Mouse (Mus musculus) neural tube, embryonic 11.5 days (tissue): ENCODE measurements around the gene Jmjd1c. TPM values are rescaled to one million over a fixed set of nuclear protein-coding genes. Genes with fewer than 3 reads are reported as not detected.

ENCODE experiments used
- ATAC-seq: fragments of 200-750 bp; cut with Nextera tagmentation; 2 replicates; pipeline ENCODE4 v1.8.0; 2017; ENCODE audit warnings: moderate number of reproducible peaks, mild to moderate bottlenecking, moderate TSS enrichment, moderate library complexity; ENCODE audit not compliant: insufficient read depth, low FRiP score, low TSS enrichment
- DNase-seq: peaks from one replicate; pipeline ENCODE4 v3.0.0-alpha.2; 2015; ENCODE audit warnings: low spot score
- H3K27ac ChIP-seq: fragments of 300-500 bp; sonication (generic); 2 replicates; pipeline ENCODE4 v1.5.1; 2014; ENCODE audit warnings: low read depth, mild to moderate bottlenecking, low read length
- H3K27me3 ChIP-seq: fragments of 300-500 bp; sonication (generic); 2 replicates; pipeline ENCODE4 v1.6.1; 2014; ENCODE audit warnings: mild to moderate bottlenecking, low read length, mixed read lengths; ENCODE audit not compliant: control insufficient read depth, insufficient read depth
- H3K36me3 ChIP-seq: fragments of 300-500 bp; sonication (generic); 2 replicates; pipeline ENCODE4 v1.6.1; 2014; ENCODE audit warnings: mild to moderate bottlenecking, low read length, moderate library complexity, mixed read lengths; ENCODE audit not compliant: control insufficient read depth, insufficient read depth
- H3K4me1 ChIP-seq: fragments of 300-500 bp; sonication (generic); 2 replicates; pipeline ENCODE4 v1.6.1; 2014; ENCODE audit warnings: low read length, mixed read lengths; ENCODE audit not compliant: control insufficient read depth, insufficient read depth
- H3K4me2 ChIP-seq: fragments of 300-500 bp; sonication (generic); 2 replicates; pipeline ENCODE4 v1.6.1; 2014; ENCODE audit warnings: low read depth, mild to moderate bottlenecking, moderate library complexity
- H3K4me3 ChIP-seq: fragments of 300-500 bp; sonication (generic); 2 replicates; pipeline ENCODE4 v1.5.1; 2014; ENCODE audit warnings: low read depth, low read length
- H3K9ac ChIP-seq: fragments of 300-500 bp; sonication (generic); 2 replicates; pipeline ENCODE4 v1.6.1; 2014; ENCODE audit warnings: mild to moderate bottlenecking, low read length
- H3K9me3 ChIP-seq: fragments of 300-500 bp; sonication (generic); 2 replicates; pipeline ENCODE4 v1.6.1; 2016; ENCODE audit warnings: low read length; ENCODE audit not compliant: control insufficient read depth
- WGBS: fragments of 180-500 bp; shearing (Covaris S2); extraction: QIAGEN DNeasy Blood & Tissue Kit; methylation state at CpG from one replicate; pipeline ENCODE4 v1.1.7; 2014; 5-methylcytosine and 5-hydroxymethylcytosine counted together
- polyA plus RNA-seq: library from polyadenylated mRNA; unstranded; fragments of >200 nt; fragmentation: Nextera tagmentation; extraction: Ambion mirVana; gene quantifications from 2 replicates; pipeline ENCODE4 v1.2.1, GENCODE M21; 2014

The Jmjd1c gene
- polyA plus RNA-seq, 1 experiment from 2014 or later: 47.6 TPM

GRCm38 (mm10) chr10:67287877-67288276 is 192.0 kb downstream of the Jmjd1c start:
- Histone ChIP-seq H3K27me3 (no peaks in the 10 kb centered on the region), H3K9ac (no peak overlapping the region), H3K4me2 (no peak overlapping the region), H3K36me3 (no peaks in the 10 kb centered on the region), H3K27ac (no peak overlapping the region), H3K4me3 (no peak overlapping the region), H3K4me1 (peaks cover 9% of the 10 kb centered on the region), H3K9me3 (no peaks in the 10 kb centered on the region)
- WGBS: 73% methylated on average over 3 of the region's 3 CpGs
- DNase-seq (no peak), ATAC-seq (no peak)

GRCm38 (mm10) chr10:67290622-67291021 is 194.7 kb downstream of the Jmjd1c start:
- H3K4me3 ChIP-seq: no peak overlapping the region
- H3K9ac ChIP-seq: no peak overlapping the region
- WGBS: 79% methylated on average over 4 of the region's 4 CpGs
- no peak overlapping the region for H3K4me2 ChIP-seq
- ATAC-seq (no peak), DNase-seq (no peak)
- no peak overlapping the region for H3K27ac ChIP-seq
- no peaks in the 10 kb centered on the region for H3K9me3 ChIP-seq
- H3K27me3 ChIP-seq: no peaks in the 10 kb centered on the region
- H3K36me3 ChIP-seq: no peaks in the 10 kb centered on the region
- peaks cover 1% of the 10 kb centered on the region for H3K4me1 ChIP-seq

- DNase-seq (no peak), ATAC-seq (no peak)
- WGBS: 67% methylated on average over 8 of the region's 8 CpGs
Observed at GRCm38 (mm10) chr10:67291087-67291486, 195.2 kb downstream of the Jmjd1c start.

GRCm38 (mm10) chr10:67295331-67295730 is 199.4 kb downstream of the Jmjd1c start:
- no peak for DNase-seq
- Histone ChIP-seq H3K4me1 (no peaks in the 10 kb centered on the region), H3K27me3 (no peaks in the 10 kb centered on the region), H3K9ac (no peak overlapping the region), H3K9me3 (no peaks in the 10 kb centered on the region), H3K27ac (no peak overlapping the region), H3K36me3 (no peaks in the 10 kb centered on the region), H3K4me2 (no peak overlapping the region), H3K4me3 (no peak overlapping the region)
- ATAC-seq: no peak
- 66% methylated on average over 5 of the region's 5 CpGs for whole genome bisulfite sequencing

More at GRCm38 (mm10) chr10:67291087-67291486, 195.2 kb downstream of the Jmjd1c start:
- Histone ChIP-seq H3K4me1 (no peaks in the 10 kb centered on the region), H3K27ac (no peak overlapping the region), H3K4me3 (no peak overlapping the region), H3K4me2 (no peak overlapping the region), H3K9me3 (no peaks in the 10 kb centered on the region), H3K36me3 (no peaks in the 10 kb centered on the region), H3K9ac (no peak overlapping the region), H3K27me3 (no peaks in the 10 kb centered on the region)

GRCm38 (mm10) chr10:67295938-67296466 is 200.1 kb downstream of the Jmjd1c start:
- Histone ChIP-seq H3K4me3 (no peak overlapping the region), H3K9ac (no peak overlapping the region), H3K36me3 (no peaks in the 10 kb centered on the region), H3K27me3 (no peaks in the 10 kb centered on the region), H3K4me2 (no peak overlapping the region), H3K9me3 (no peaks in the 10 kb centered on the region), H3K4me1 (no peaks in the 10 kb centered on the region), H3K27ac (no peak overlapping the region)
- 75% methylated on average over 7 of the region's 7 CpGs for WGBS
- ATAC-seq (no peak), DNase-seq (no peak)

GRCm38 (mm10) chr10:67296482-67297152 is 200.7 kb downstream of the Jmjd1c start:
- Histone ChIP-seq H3K27me3 (no peaks in the 10 kb centered on the region), H3K9me3 (no peaks in the 10 kb centered on the region), H3K4me2 (no peak overlapping the region), H3K4me1 (no peaks in the 10 kb centered on the region), H3K27ac (no peak overlapping the region), H3K9ac (no peak overlapping the region), H3K36me3 (no peaks in the 10 kb centered on the region), H3K4me3 (no peak overlapping the region)
- no peak for ATAC-seq
- DNase-seq: no peak
- WGBS: 80% methylated on average over 8 of the region's 8 CpGs

- Histone ChIP-seq H3K4me3 (no peak overlapping the region), H3K4me1 (no peaks in the 10 kb centered on the region), H3K9ac (no peak overlapping the region), H3K27ac (no peak overlapping the region), H3K36me3 (no peaks in the 10 kb centered on the region), H3K27me3 (no peaks in the 10 kb centered on the region), H3K4me2 (no peak overlapping the region), H3K9me3 (no peaks in the 10 kb centered on the region)
- DNase-seq: no peak
- no peak for ATAC-seq
- WGBS: 92% methylated on average over 17 of the region's 17 CpGs
Observed at GRCm38 (mm10) chr10:67297175-67297855, 201.4 kb downstream of the Jmjd1c start.

- H3K27me3 ChIP-seq: no peaks in the 10 kb centered on the region
- DNase-seq (no peak), ATAC-seq (no peak)
- H3K4me3 ChIP-seq: no peak overlapping the region
- no peaks in the 10 kb centered on the region for H3K4me1 ChIP-seq
- no peak overlapping the region for H3K4me2 ChIP-seq
- no peak overlapping the region for H3K27ac ChIP-seq
- H3K36me3 ChIP-seq: no peaks in the 10 kb centered on the region
- WGBS: 57% methylated on average over 5 of the region's 5 CpGs
- no peaks in the 10 kb centered on the region for H3K9me3 ChIP-seq
- H3K9ac ChIP-seq: no peak overlapping the region
Observed at GRCm38 (mm10) chr10:67298856-67299255, 202.9 kb downstream of the Jmjd1c start.

GRCm38 (mm10) chr10:67299285-67299684 is 203.4 kb downstream of the Jmjd1c start:
- Histone ChIP-seq H3K27me3 (no peaks in the 10 kb centered on the region), H3K4me3 (no peak overlapping the region), H3K36me3 (no peaks in the 10 kb centered on the region), H3K27ac (no peak overlapping the region), H3K9ac (no peak overlapping the region), H3K4me2 (no peak overlapping the region), H3K4me1 (no peaks in the 10 kb centered on the region), H3K9me3 (no peaks in the 10 kb centered on the region)
- DNase-seq (no peak), ATAC-seq (no peak)
- 78% methylated on average over 4 of the region's 4 CpGs for WGBS
